Mouse (Mus musculus): ENCODE measurements around the gene 2310033P09Rik. TPM values are rescaled to one million over a fixed set of nuclear protein-coding genes. Genes with fewer than 3 reads are reported as not detected.

The 2310033P09Rik gene
- total RNA-seq, 1 experiment = 14.4 TPM

GRCm38 (mm10) chr11:59239428-59239785 is 31.3 kb downstream of the 2310033P09Rik start:
- Histone ChIP-seq H3K4me1 (ENCODE audit: control insufficient read depth in 2 of 2, insufficient read depth in 2 of 2, low read length in 2 of 2, poor library complexity in 1 of 2) (peaks cover 0 to 8% of the 10 kb centered on the region in 2 experiments; a peak in 1 of 4 replicates), H3K36me3 (ENCODE audit: control insufficient read depth, insufficient read depth, low read length, poor library complexity, severe bottlenecking) (no peaks in the 10 kb centered on the region), H3K4me3 (ENCODE audit: insufficient read depth in 1 of 2, low read depth in 1 of 2, low read length in 2 of 2, poor library complexity in 1 of 2, severe bottlenecking in 1 of 2) (no peak overlapping the region), H3K9ac (ENCODE audit: insufficient read depth, low read depth, low read length, poor library complexity, severe bottlenecking) (no peak overlapping the region), H3K9me3 (ENCODE audit: control insufficient read depth, insufficient read depth, low read depth, low read length) (no peaks in the 10 kb centered on the region), H3K27ac (ENCODE audit: insufficient read depth, low read depth, low read length, poor library complexity, severe bottlenecking) (no peak overlapping the region)
- in situ Hi-C loops (cut with MboI; ENCODE audit: low sequenced_read_pairs in 2 of 2, unreplicated experiment in 2 of 2) = no loop called here
- no peak for DNase-seq (ENCODE audit: low read depth, low spot score)
- TF ChIP-seq CHD2 (IDR thresholded peaks at IDR 0.05; ENCODE audit: low read depth, low read length) = no peak

GRCm38 (mm10) chr11:59239796-59240195 is 31.7 kb downstream of the 2310033P09Rik start:
- in situ Hi-C loops (cut with MboI; ENCODE audit: low sequenced_read_pairs in 2 of 2, unreplicated experiment in 2 of 2) = no loop called here
- H3K27ac ChIP-seq (ENCODE audit: insufficient read depth, low read depth, low read length, poor library complexity, severe bottlenecking) = no peak overlapping the region

GRCm38 (mm10) chr11:59241841-59242240 is 33.7 kb downstream of the 2310033P09Rik start:
- no peak for TF ChIP-seq CHD2 (IDR thresholded peaks at IDR 0.05; ENCODE audit: low read depth, low read length)
- no peak for TF ChIP-seq MAFK (IDR thresholded peaks at IDR 0.05; ENCODE audit: insufficient read depth, low read depth, low read length)
- TF ChIP-seq ZNF384 (IDR thresholded peaks at IDR 0.05; ENCODE audit: low read depth, low read length) = no peak
- TF ChIP-seq ZC3H11A (IDR thresholded peaks at IDR 0.05; ENCODE audit: borderline replicate concordance, low read depth, low read length) = no peak
- TF ChIP-seq HCFC1 (IDR thresholded peaks at IDR 0.05; ENCODE audit: borderline replicate concordance, insufficient read depth, low read length) = no peak
- in situ Hi-C loops (cut with MboI; ENCODE audit: low sequenced_read_pairs in 2 of 2, unreplicated experiment in 2 of 2) = no loop called here
- peaks cover 0 to 9% of the 10 kb centered on the region in 2 experiments; a peak in 1 of 4 replicates for H3K4me1 ChIP-seq (ENCODE audit: control insufficient read depth in 2 of 2, insufficient read depth in 2 of 2, low read length in 2 of 2, poor library complexity in 1 of 2)
- no peaks in the 10 kb centered on the region for H3K36me3 ChIP-seq (ENCODE audit: control insufficient read depth, insufficient read depth, low read length, poor library complexity, severe bottlenecking)
- H3K9me3 ChIP-seq (ENCODE audit: control insufficient read depth, insufficient read depth, low read depth, low read length) = no peaks in the 10 kb centered on the region
- no peak overlapping the region for H3K27ac ChIP-seq (ENCODE audit: insufficient read depth, low read depth, low read length, poor library complexity, severe bottlenecking)
- DNase-seq (ENCODE audit: low read depth, low spot score) = no peak
- H3K4me3 ChIP-seq (ENCODE audit: insufficient read depth in 1 of 2, low read depth in 1 of 2, low read length in 2 of 2, poor library complexity in 1 of 2, severe bottlenecking in 1 of 2) = no peak overlapping the region
- no peak overlapping the region for H3K9ac ChIP-seq (ENCODE audit: insufficient read depth, low read depth, low read length, poor library complexity, severe bottlenecking)

More at GRCm38 (mm10) chr11:59239796-59240195, 31.7 kb downstream of the 2310033P09Rik start:
- no peak overlapping the region for H3K9ac ChIP-seq (ENCODE audit: insufficient read depth, low read depth, low read length, poor library complexity, severe bottlenecking)
- no peaks in the 10 kb centered on the region for H3K36me3 ChIP-seq (ENCODE audit: control insufficient read depth, insufficient read depth, low read length, poor library complexity, severe bottlenecking)
- no peak overlapping the region for H3K4me3 ChIP-seq (ENCODE audit: insufficient read depth in 1 of 2, low read depth in 1 of 2, low read length in 2 of 2, poor library complexity in 1 of 2, severe bottlenecking in 1 of 2)
- H3K4me1 ChIP-seq (ENCODE audit: control insufficient read depth in 2 of 2, insufficient read depth in 2 of 2, low read length in 2 of 2, poor library complexity in 1 of 2) = peaks cover 0 to 9% of the 10 kb centered on the region in 2 experiments; a peak in 1 of 4 replicates
- no peaks in the 10 kb centered on the region for H3K9me3 ChIP-seq (ENCODE audit: control insufficient read depth, insufficient read depth, low read depth, low read length)
- DNase-seq (ENCODE audit: low read depth, low spot score) = no peak
- no peak for TF ChIP-seq CHD2 (IDR thresholded peaks at IDR 0.05; ENCODE audit: low read depth, low read length)
- TF ChIP-seq ZNF384 (IDR thresholded peaks at IDR 0.05; ENCODE audit: low read depth, low read length) = no peak
- TF ChIP-seq MAFK (IDR thresholded peaks at IDR 0.05; ENCODE audit: insufficient read depth, low read depth, low read length) = no peak
- TF ChIP-seq HCFC1 (IDR thresholded peaks at IDR 0.05; ENCODE audit: borderline replicate concordance, insufficient read depth, low read length) = no peak

GRCm38 (mm10) chr11:59243856-59244255 is 35.7 kb downstream of the 2310033P09Rik start:
- Histone ChIP-seq H3K36me3 (ENCODE audit: control insufficient read depth, insufficient read depth, low read length, poor library complexity, severe bottlenecking) (no peaks in the 10 kb centered on the region), H3K4me3 (ENCODE audit: insufficient read depth in 1 of 2, low read depth in 1 of 2, low read length in 2 of 2, poor library complexity in 1 of 2, severe bottlenecking in 1 of 2) (no peak overlapping the region), H3K4me1 (ENCODE audit: control insufficient read depth in 2 of 2, insufficient read depth in 2 of 2, low read length in 2 of 2, poor library complexity in 1 of 2) (peaks cover 0 to 9% of the 10 kb centered on the region in 2 experiments; a peak in 1 of 4 replicates), H3K9me3 (ENCODE audit: control insufficient read depth, insufficient read depth, low read depth, low read length) (no peaks in the 10 kb centered on the region), H3K27ac (ENCODE audit: insufficient read depth, low read depth, low read length, poor library complexity, severe bottlenecking) (no peak overlapping the region), H3K9ac (ENCODE audit: insufficient read depth, low read depth, low read length, poor library complexity, severe bottlenecking) (no peak overlapping the region)
- no peak for DNase-seq (ENCODE audit: low read depth, low spot score)
- TF ChIP-seq CHD2 (IDR thresholded peaks at IDR 0.05; ENCODE audit: low read depth, low read length) (no peak), HCFC1 (IDR thresholded peaks at IDR 0.05; ENCODE audit: borderline replicate concordance, insufficient read depth, low read length) (no peak), MAFK (IDR thresholded peaks at IDR 0.05; ENCODE audit: insufficient read depth, low read depth, low read length) (no peak), ZNF384 (IDR thresholded peaks at IDR 0.05; ENCODE audit: low read depth, low read length) (no peak), ZC3H11A (IDR thresholded peaks at IDR 0.05; ENCODE audit: borderline replicate concordance, low read depth, low read length) (no peak)
- in situ Hi-C loops (cut with MboI; ENCODE audit: low sequenced_read_pairs in 2 of 2, unreplicated experiment in 2 of 2) = no loop called here

DNA sequence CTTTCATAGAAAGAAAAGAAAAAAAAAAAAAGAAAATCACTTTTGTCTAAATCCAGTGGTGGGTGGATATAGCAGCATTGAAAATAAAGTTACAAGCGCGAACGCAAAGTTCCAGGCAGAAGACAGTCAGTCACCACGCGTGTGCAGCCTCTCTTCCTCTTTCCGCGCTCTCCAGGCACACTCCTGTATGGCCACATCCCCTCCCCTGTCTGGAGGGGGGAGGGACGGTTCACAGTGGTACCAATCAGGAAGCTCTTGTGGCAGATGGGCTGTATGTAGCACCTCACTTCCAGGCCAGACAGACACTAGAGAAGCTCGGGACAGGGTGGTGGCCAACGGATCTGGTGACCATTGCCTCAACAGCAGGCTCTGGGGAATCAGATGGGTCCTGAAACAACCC is 40.0 kb downstream of the 2310033P09Rik start:
- TF ChIP-seq ZNF384 (IDR thresholded peaks at IDR 0.05; ENCODE audit: low read depth, low read length) (no peak), HCFC1 (IDR thresholded peaks at IDR 0.05; ENCODE audit: borderline replicate concordance, insufficient read depth, low read length) (no peak), CHD2 (IDR thresholded peaks at IDR 0.05; ENCODE audit: low read depth, low read length) (no peak), MAFK (IDR thresholded peaks at IDR 0.05; ENCODE audit: insufficient read depth, low read depth, low read length) (no peak), ZC3H11A (IDR thresholded peaks at IDR 0.05; ENCODE audit: borderline replicate concordance, low read depth, low read length) (no peak)
- H3K9ac ChIP-seq (ENCODE audit: insufficient read depth, low read depth, low read length, poor library complexity, severe bottlenecking) = no peak overlapping the region
- H3K27ac ChIP-seq (ENCODE audit: insufficient read depth, low read depth, low read length, poor library complexity, severe bottlenecking) = no peak overlapping the region
- in situ Hi-C loops (cut with MboI; ENCODE audit: low sequenced_read_pairs in 2 of 2, unreplicated experiment in 2 of 2) = no loop called here
- no peak overlapping the region for H3K4me3 ChIP-seq (ENCODE audit: insufficient read depth in 1 of 2, low read depth in 1 of 2, low read length in 2 of 2, poor library complexity in 1 of 2, severe bottlenecking in 1 of 2)
- H3K36me3 ChIP-seq (ENCODE audit: control insufficient read depth, insufficient read depth, low read length, poor library complexity, severe bottlenecking) = no peaks in the 10 kb centered on the region
- no peaks in the 10 kb centered on the region for H3K9me3 ChIP-seq (ENCODE audit: control insufficient read depth, insufficient read depth, low read depth, low read length)
- DNase-seq (ENCODE audit: low read depth, low spot score) = no peak
- H3K4me1 ChIP-seq (ENCODE audit: control insufficient read depth in 2 of 2, insufficient read depth in 2 of 2, low read length in 2 of 2, poor library complexity in 1 of 2) = peaks cover 0 to 9% of the 10 kb centered on the region in 2 experiments; a peak in 1 of 4 replicates

Measured in ES-E14 (cell line).